Mouse (Mus musculus) CH12.LX (cell line): ENCODE measurements around the gene Zfp628. TPM values are rescaled to one million over a fixed set of nuclear protein-coding genes. Genes with fewer than 3 reads are reported as not detected.

Source experiments
- DNase-seq: peaks from one replicate; pipeline ENCODE4 v3.0.0-alpha.2; 2013; ENCODE audit errors: extremely low read depth
- H3K27ac ChIP-seq: 2 replicates; pipeline ENCODE4 v1.5.1; 2012; ENCODE audit warnings: low read depth, mild to moderate bottlenecking, control low read depth, moderate library complexity; ENCODE audit not compliant: insufficient read depth
- H3K27me3 ChIP-seq: replicated peaks from 2 replicates; pipeline ENCODE3; 2012; ENCODE audit warnings: inconsistent platforms
- H3K36me3 ChIP-seq, 2 experiments: replicated peaks in 1 of 2; 2 replicates each; pipeline versions ENCODE3 to v1.6.1; 2012; ENCODE audit warnings: inconsistent platforms in 1 of 2, low read length in 1 of 2, mild to moderate bottlenecking in 1 of 2, mixed read lengths in 1 of 2, moderate library complexity in 1 of 2; ENCODE audit not compliant: control insufficient read depth in 1 of 2, insufficient read depth in 1 of 2
- H3K4me1 ChIP-seq, 2 experiments: 2 replicates each; pipeline ENCODE4 v1.6.1; 2012; ENCODE audit warnings: inconsistent platforms in 1 of 2, moderate library complexity in 1 of 2; ENCODE audit not compliant: insufficient read depth in 2 of 2, control insufficient read depth in 1 of 2
- H3K4me2 ChIP-seq: 2 replicates; pipeline ENCODE4 v1.6.1; 2012; ENCODE audit warnings: low read depth, mild to moderate bottlenecking, control low read depth; ENCODE audit not compliant: poor library complexity, insufficient read depth, severe bottlenecking
- H3K4me3 ChIP-seq, 3 experiments: fragments of 150-350 bp in 1 of 3; sonication (generic) in 1 of 3; replicated peaks in 1 of 3; 2 replicates each; pipeline versions ENCODE3 to v1.5.1; 2011 to 2012; ENCODE audit warnings: low read depth in 2 of 3, low read length in 2 of 3, mild to moderate bottlenecking in 2 of 3, moderate library complexity in 2 of 3, control low read depth in 1 of 3, improper control_type of control experiment in 1 of 3, inconsistent platforms in 1 of 3, mixed read lengths in 1 of 3; ENCODE audit not compliant: poor library complexity in 1 of 3
- H3K79me2 ChIP-seq: replicated peaks from 2 replicates; pipeline ENCODE4 v1.6.1; 2012; ENCODE audit warnings: mild to moderate bottlenecking, moderate library complexity; ENCODE audit not compliant: control insufficient read depth, poor library complexity, insufficient read depth, severe bottlenecking; ENCODE audit errors: extremely low read depth
- H3K9ac ChIP-seq: 2 replicates; pipeline ENCODE4 v1.6.1; 2012; ENCODE audit warnings: low read depth, mild to moderate bottlenecking, control low read depth, moderate library complexity; ENCODE audit not compliant: insufficient read depth
- H3K9me3 ChIP-seq: replicated peaks from 2 replicates; pipeline ENCODE3; 2012; ENCODE audit warnings: low read length, inconsistent platforms, mixed read lengths
- CHD2 ChIP-seq: IDR thresholded peaks from 2 replicates; pipeline ENCODE4 v1.6.1; 2011; ENCODE audit warnings: low read length, improper control_type of control experiment
- MYC ChIP-seq: IDR thresholded peaks from 2 replicates; pipeline ENCODE4 v1.6.1; 2011; ENCODE audit warnings: low read depth, mild to moderate bottlenecking, improper control_type of control experiment, low read length
- SMC3 ChIP-seq: IDR thresholded peaks from 2 replicates; pipeline ENCODE4 v1.6.1; 2011; ENCODE audit warnings: low read depth, low read length, improper control_type of control experiment
- USF1 ChIP-seq: IDR thresholded peaks from 2 replicates; pipeline ENCODE4 v1.6.1; 2014; ENCODE audit warnings: low read depth, mild to moderate bottlenecking, inconsistent platforms, low read length, improper control_type of control experiment
- ZNF384 ChIP-seq: IDR thresholded peaks from 2 replicates; pipeline ENCODE4 v1.6.1; 2012; ENCODE audit warnings: low read depth, low read length, improper control_type of control experiment, inconsistent platforms
- dilution Hi-C: fragments of 300-500 bp; cut with MboI; formaldehyde crosslinking; loops from 2 replicates; pipeline ENCODE4 v1.14.3; 2020; ENCODE audit warnings: low sequenced_read_pairs; ENCODE audit not compliant: extremely low pct_unique_long_range_greater_than_20kb, extremely low pct_ligation_motif_present
- in situ Hi-C: fragments of 300-500 bp; cut with MboI; formaldehyde crosslinking; loops from 3 replicates; pipeline ENCODE4 v1.14.3; 2019; ENCODE audit warnings: low sequenced_read_pairs, low pct_ligation_motif_present, low pct_unique_long_range_greater_than_20kb, mixed read lengths
- polyA plus RNA-seq: library from polyadenylated mRNA; unstranded; fragments of >175 nt; gene quantifications from 2 replicates; pipeline ENCODE4 v1.2.1, GENCODE M21; 2012; ENCODE audit warnings: low read depth; ENCODE audit not compliant: insufficient read length
- total RNA-seq, 2 experiments: library from RNA; depleted of rRNA; stranded (reverse); fragments of 300-350 nt in 1 of 2; fragments of >200 nt in 1 of 2; gene quantifications; 2 replicates each; pipeline ENCODE4 v1.2.3; 2012 to 2014

Zfp628 gene
- total and polyA plus RNA-seq, 3 experiments, result 0.87 to 9.4 (median 2.2) TPM

DNA sequence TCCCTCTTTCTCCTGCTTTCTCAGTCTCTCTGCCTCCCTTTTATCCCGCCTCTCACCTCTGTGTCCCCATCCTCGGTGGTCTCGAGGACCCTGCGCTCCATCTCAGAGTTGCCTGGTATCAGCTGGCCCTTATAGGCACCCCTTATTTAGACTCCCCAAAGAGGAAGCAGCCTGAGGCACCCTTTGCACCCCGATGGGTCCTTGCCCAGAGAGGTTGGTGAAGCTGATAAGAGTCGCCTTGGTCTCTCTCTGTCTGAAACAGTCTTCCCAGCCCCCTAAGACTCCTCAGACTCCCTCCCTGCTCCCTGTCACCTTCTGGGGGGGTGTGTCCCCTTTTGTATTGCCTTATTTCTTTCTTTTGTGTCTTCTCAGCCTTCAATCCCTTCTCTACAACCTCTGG lies 56.1 kb downstream of the Zfp628 start, which contains the start of gene Sbk3:
Sbk3 (minus strand) TSS at position 101 of the 400 bp plus-strand sequence.
- Histone ChIP-seq H3K4me1 (0 out of 4 replicates have a peak, but pooled peaks cover 2 to 6% of the 10 kb centered on the region in 2 experiments), H3K27me3 (peaks cover 68% of the 10 kb centered on the region), H3K27ac (no peak within 1 kb of the TSS), H3K4me2 (no peak within 1 kb of the TSS), H3K36me3 (no peaks in the 10 kb centered on the region), H3K79me2 (no peaks in the 10 kb centered on the region), H3K9ac (no peak within 1 kb of the TSS), H3K9me3 (no peaks in the 10 kb centered on the region), H3K4me3 (no peak within 1 kb of the TSS)
- no peak for DNase-seq
- dilution Hi-C loops, result no loop called here
- TF ChIP-seq CHD2 (no peak), ZNF384 (no peak), SMC3 (no peak), MYC (no peak), USF1 (no peak)
- in situ Hi-C loops, result no loop called here

Other genes with a start within 250 kb of the Zfp628 start
Only the 20 nearest of the 33 such genes appear.
- gene Tmem190, start 132.3 kb upstream of the Zfp628 start, total RNA-seq (2012; rRNA removed), result not detected in 2 replicates
- gene Tmem190, start 132.3 kb upstream of the Zfp628 start, total RNA-seq (2014; rRNA removed), result not detected in 2 replicates
- gene Tmem190, start 132.3 kb upstream of the Zfp628 start, polyA plus RNA-seq, result 0.68 TPM in 1 of 2 replicates, not detected in the other
- gene Tmem238, start 125.6 kb upstream of the Zfp628 start, total RNA-seq (2012; rRNA removed), result 12.3 and 17.7 TPM in 2 replicates
- gene Tmem238, start 125.6 kb upstream of the Zfp628 start, total RNA-seq (2014; rRNA removed), result 4.3 and 5.5 TPM in 2 replicates
- 9.8 and 10.7 TPM in 2 replicates for gene Tmem238, start 125.6 kb upstream of the Zfp628 start, polyA plus RNA-seq
- 2,147 and 2,603 TPM in 2 replicates for gene Rpl28, start 122.3 kb upstream of the Zfp628 start, total RNA-seq (2012; rRNA removed)
- 236 and 269 TPM in 2 replicates for gene Rpl28, start 122.3 kb upstream of the Zfp628 start, total RNA-seq (2014; rRNA removed)
- 526 and 605 TPM in 2 replicates for gene Rpl28, start 122.3 kb upstream of the Zfp628 start, polyA plus RNA-seq
- gene Ube2s, start 102.6 kb upstream of the Zfp628 start, total RNA-seq (2012; rRNA removed), result 238 and 304 TPM in 2 replicates
- 707 and 825 TPM in 2 replicates for gene Ube2s, start 102.6 kb upstream of the Zfp628 start, total RNA-seq (2014; rRNA removed)
- 392 and 452 TPM in 2 replicates for gene Ube2s, start 102.6 kb upstream of the Zfp628 start, polyA plus RNA-seq
- gene Shisa7, start 70.5 kb upstream of the Zfp628 start, total RNA-seq (2012; rRNA removed), result not detected in 2 replicates
- gene Shisa7, start 70.5 kb upstream of the Zfp628 start, total RNA-seq (2014; rRNA removed), result not detected in 2 replicates
- gene Shisa7, start 70.5 kb upstream of the Zfp628 start, polyA plus RNA-seq, result not detected in 2 replicates
- 10.8 and 19.5 TPM in 2 replicates for gene Isoc2b, start 45.0 kb upstream of the Zfp628 start, total RNA-seq (2012; rRNA removed)
- 10.0 and 10.2 TPM in 2 replicates for gene Isoc2b, start 45.0 kb upstream of the Zfp628 start, total RNA-seq (2014; rRNA removed)
- gene Isoc2b, start 45.0 kb upstream of the Zfp628 start, polyA plus RNA-seq, result 3.9 and 4.7 TPM in 2 replicates
- 15.3 and 15.4 TPM in 2 replicates for gene Isoc2a, start 38.1 kb upstream of the Zfp628 start, total RNA-seq (2012; rRNA removed)
- 8.4 and 8.6 TPM in 2 replicates for gene Isoc2a, start 38.1 kb upstream of the Zfp628 start, total RNA-seq (2014; rRNA removed)
- 12.9 and 19.0 TPM in 2 replicates for gene Isoc2a, start 38.1 kb upstream of the Zfp628 start, polyA plus RNA-seq
- gene Gm36210, start 8.7 kb upstream of the Zfp628 start, total RNA-seq (2012; rRNA removed), result 0.17 TPM in 1 of 2 replicates, not detected in the other
- not detected in 2 replicates for gene Gm36210, start 8.7 kb upstream of the Zfp628 start, total RNA-seq (2014; rRNA removed)
- gene Gm36210, start 8.7 kb upstream of the Zfp628 start, polyA plus RNA-seq, result 0.90 and 1.4 TPM in 2 replicates
- 0.63 and 1.3 TPM in 2 replicates for gene Nat14, start 6.8 kb downstream of the Zfp628 start, total RNA-seq (2012; rRNA removed)
- 0.27 and 0.88 TPM in 2 replicates for gene Nat14, start 6.8 kb downstream of the Zfp628 start, total RNA-seq (2014; rRNA removed)
- 0.97 and 1.7 TPM in 2 replicates for gene Nat14, start 6.8 kb downstream of the Zfp628 start, polyA plus RNA-seq
- 0.13 and 0.30 TPM in 2 replicates for gene Ssc5d, start 10.6 kb downstream of the Zfp628 start, total RNA-seq (2012; rRNA removed)
- gene Ssc5d, start 10.6 kb downstream of the Zfp628 start, total RNA-seq (2014; rRNA removed), result 0.08 and 0.09 TPM in 2 replicates
- gene Ssc5d, start 10.6 kb downstream of the Zfp628 start, polyA plus RNA-seq, result 1.5 and 1.6 TPM in 2 replicates
- 0.08 and 0.30 TPM in 2 replicates for gene Sbk2, start 49.2 kb downstream of the Zfp628 start, total RNA-seq (2012; rRNA removed)
- gene Sbk2, start 49.2 kb downstream of the Zfp628 start, total RNA-seq (2014; rRNA removed), result not detected in 2 replicates
- gene Sbk2, start 49.2 kb downstream of the Zfp628 start, polyA plus RNA-seq, result 0.10 TPM in 1 of 2 replicates, not detected in the other
- gene Sbk3, start 56.0 kb downstream of the Zfp628 start, total RNA-seq (2012; rRNA removed), result not detected in 2 replicates
- gene Sbk3, start 56.0 kb downstream of the Zfp628 start, total RNA-seq (2014; rRNA removed), result not detected in 2 replicates
- gene Sbk3, start 56.0 kb downstream of the Zfp628 start, polyA plus RNA-seq, result not detected in 2 replicates
- 2.8 and 3.4 TPM in 2 replicates for gene Zfp579, start 80.9 kb downstream of the Zfp628 start, total RNA-seq (2012; rRNA removed)
- gene Zfp579, start 80.9 kb downstream of the Zfp628 start, total RNA-seq (2014; rRNA removed), result 1.0 and 1.1 TPM in 2 replicates
- 8.5 and 11.3 TPM in 2 replicates for gene Zfp579, start 80.9 kb downstream of the Zfp628 start, polyA plus RNA-seq
- gene Zfp524, start 99.2 kb downstream of the Zfp628 start, total RNA-seq (2012; rRNA removed), result 7.9 and 8.4 TPM in 2 replicates
- 3.1 and 4.4 TPM in 2 replicates for gene Zfp524, start 99.2 kb downstream of the Zfp628 start, total RNA-seq (2014; rRNA removed)
- 2.3 and 2.8 TPM in 2 replicates for gene Zfp524, start 99.2 kb downstream of the Zfp628 start, polyA plus RNA-seq
- 23.7 and 24.3 TPM in 2 replicates for gene Fiz1, start 99.5 kb downstream of the Zfp628 start, total RNA-seq (2012; rRNA removed)
- 13.5 and 18.4 TPM in 2 replicates for gene Fiz1, start 99.5 kb downstream of the Zfp628 start, total RNA-seq (2014; rRNA removed)
- gene Fiz1, start 99.5 kb downstream of the Zfp628 start, polyA plus RNA-seq, result 37.1 and 40.8 TPM in 2 replicates
- gene Gm44973, start 100.3 kb downstream of the Zfp628 start, total RNA-seq (2012; rRNA removed), result not detected in 2 replicates
- gene Gm44973, start 100.3 kb downstream of the Zfp628 start, total RNA-seq (2014; rRNA removed), result 1.3 and 2.1 TPM in 2 replicates
- gene Gm44973, start 100.3 kb downstream of the Zfp628 start, polyA plus RNA-seq, result 5.2 and 6.3 TPM in 2 replicates
- 10.9 and 12.3 TPM in 2 replicates for gene Zfp865, start 105.2 kb downstream of the Zfp628 start, total RNA-seq (2012; rRNA removed)
- gene Zfp865, start 105.2 kb downstream of the Zfp628 start, total RNA-seq (2014; rRNA removed), result 3.7 and 4.0 TPM in 2 replicates
- 18.3 and 21.0 TPM in 2 replicates for gene Zfp865, start 105.2 kb downstream of the Zfp628 start, polyA plus RNA-seq
- gene Ccdc106, start 105.3 kb downstream of the Zfp628 start, total RNA-seq (2012; rRNA removed), result 0.46 and 0.81 TPM in 2 replicates
- gene Ccdc106, start 105.3 kb downstream of the Zfp628 start, total RNA-seq (2014; rRNA removed), result 0.30 and 0.52 TPM in 2 replicates
- gene Ccdc106, start 105.3 kb downstream of the Zfp628 start, polyA plus RNA-seq, result not detected in 2 replicates
- not detected in 2 replicates for gene 4632433K11Rik, start 118.9 kb downstream of the Zfp628 start, total RNA-seq (2012; rRNA removed)
- gene 4632433K11Rik, start 118.9 kb downstream of the Zfp628 start, total RNA-seq (2014; rRNA removed), result not detected in 2 replicates
- not detected in 2 replicates for gene 4632433K11Rik, start 118.9 kb downstream of the Zfp628 start, polyA plus RNA-seq
- gene Zfp784, start 123.2 kb downstream of the Zfp628 start, total RNA-seq (2012; rRNA removed), result 1.0 and 1.5 TPM in 2 replicates
- 0.72 and 1.1 TPM in 2 replicates for gene Zfp784, start 123.2 kb downstream of the Zfp628 start, total RNA-seq (2014; rRNA removed)
- gene Zfp784, start 123.2 kb downstream of the Zfp628 start, polyA plus RNA-seq, result 0.53 and 1.4 TPM in 2 replicates